Mouse (Mus musculus) kidney, adult 2 months (tissue): Measurements from ENCODE around the gene Zpbp2. TPM values are rescaled to one million over a fixed set of nuclear protein-coding genes. Genes with fewer than 3 reads are reported as not detected.
A peak's percentile ranks its signal among the peaks of the same experiment; 100 is the strongest.

ENCODE experiments used
- DNase-seq: peaks from one replicate; pipeline ENCODE4 v3.0.0; 2021
- H3K27ac ChIP-seq: fragments of 200-500 bp; 2 replicates; pipeline ENCODE4 v1.5.1; 2012; ENCODE audit warnings: low read depth, low read length, control low read depth, inconsistent platforms; ENCODE audit not compliant: insufficient read depth
- H3K27me3 ChIP-seq: fragments of 200-500 bp; replicated peaks from 2 replicates; pipeline ENCODE4 v1.6.1; 2012; ENCODE audit warnings: mild to moderate bottlenecking, moderate library complexity, low read length, inconsistent platforms; ENCODE audit not compliant: control insufficient read depth, insufficient read depth
- H3K36me3 ChIP-seq: fragments of 200-500 bp; 2 replicates; pipeline ENCODE4 v1.6.1; 2012; ENCODE audit warnings: mild to moderate bottlenecking, moderate library complexity, low read length, inconsistent platforms; ENCODE audit not compliant: control insufficient read depth, insufficient read depth
- H3K4me1 ChIP-seq: fragments of 200-500 bp; 2 replicates; pipeline ENCODE4 v1.6.1; 2011; ENCODE audit warnings: low read length; ENCODE audit not compliant: control insufficient read depth, insufficient read depth
- H3K4me3 ChIP-seq: fragments of 200-500 bp; 2 replicates; pipeline ENCODE4 v1.5.1; 2011; ENCODE audit warnings: mild to moderate bottlenecking, low read depth, low read length, control low read depth; ENCODE audit not compliant: insufficient read depth
- CTCF ChIP-seq: fragments of 200-500 bp; conservative IDR thresholded peaks from 2 replicates; pipeline ENCODE4 v1.5.1; 2011; ENCODE audit warnings: low read depth, mild to moderate bottlenecking, control low read depth, low read length, moderate library complexity, mixed read lengths; ENCODE audit not compliant: insufficient read depth, insufficient read length
- POLR2A ChIP-seq: fragments of 200-500 bp; IDR thresholded peaks from one replicate; pipeline ENCODE4 v1.6.1; 2011; ENCODE audit warnings: low read depth, low read length, control low read depth
- WGBS: fragments of 180-500 bp; shearing (Covaris S2); methylation state at CpG from one replicate; pipeline ENCODE4 v1.1.7; 2018; 5-methylcytosine and 5-hydroxymethylcytosine counted together
- polyA plus RNA-seq: library from polyadenylated mRNA; depleted of rRNA; stranded (reverse); fragments of >200 nt; gene quantifications from 2 replicates; pipeline ENCODE4 v1.2.3, GENCODE M21; 2012

Zpbp2 gene
- polyA plus RNA-seq, 1 experiment = 0.34 TPM

GRCm38 (mm10) chr11:98525140-98525539 is 25.8 kb upstream of the Zpbp2 start:
- Histone ChIP-seq H3K4me1 (no peaks in the 10 kb centered on the region), H3K36me3 (no peaks in the 10 kb centered on the region), H3K4me3 (no peak overlapping the region), H3K27ac (no peak overlapping the region), H3K27me3 (no peaks in the 10 kb centered on the region)
- WGBS = 55% methylated on average over 4 of the region's 4 CpGs
- no peak for DNase-seq
- TF ChIP-seq CTCF (no peak), POLR2A (no peak)

DNA sequence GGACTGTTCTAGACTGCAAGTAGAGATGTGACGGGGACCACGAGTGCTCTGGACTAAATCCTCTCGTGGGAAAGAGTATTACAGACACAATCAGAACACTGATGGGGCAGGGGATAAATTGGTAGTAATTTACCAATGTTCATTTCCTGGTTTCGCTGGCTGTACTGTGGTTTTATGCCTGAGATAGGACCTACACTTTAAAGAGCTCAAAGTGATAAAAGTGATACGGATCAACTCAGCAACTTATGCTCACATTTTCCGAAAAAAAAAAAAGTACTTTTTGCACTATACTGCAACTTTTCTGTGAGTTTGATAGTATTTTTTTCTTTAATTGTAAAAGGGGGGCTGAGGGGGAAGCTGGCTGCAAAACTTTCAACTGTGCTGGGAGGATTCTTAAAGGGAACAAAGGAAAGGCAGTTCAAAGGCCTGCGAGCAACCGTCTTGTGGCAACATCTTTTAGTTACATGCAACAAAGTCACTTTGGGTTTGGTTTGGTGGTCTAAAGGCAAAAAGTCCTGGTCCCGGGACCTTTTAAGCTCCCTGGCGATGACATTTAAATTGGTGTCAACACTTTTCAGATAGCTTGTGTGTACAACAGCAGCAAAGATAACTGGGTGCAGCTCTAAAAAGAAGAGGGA is 24.0 kb upstream of the Zpbp2 start:
- DNase-seq = no peak
- TF ChIP-seq POLR2A = no peak
- TF ChIP-seq CTCF = no peak
- Histone ChIP-seq H3K36me3 (no peaks in the 10 kb centered on the region), H3K4me3 (no peak overlapping the region), H3K4me1 (no peaks in the 10 kb centered on the region), H3K27ac (no peak overlapping the region), H3K27me3 (no peaks in the 10 kb centered on the region)
- 74% methylated on average over 10 of the region's 10 CpGs for WGBS

DNA sequence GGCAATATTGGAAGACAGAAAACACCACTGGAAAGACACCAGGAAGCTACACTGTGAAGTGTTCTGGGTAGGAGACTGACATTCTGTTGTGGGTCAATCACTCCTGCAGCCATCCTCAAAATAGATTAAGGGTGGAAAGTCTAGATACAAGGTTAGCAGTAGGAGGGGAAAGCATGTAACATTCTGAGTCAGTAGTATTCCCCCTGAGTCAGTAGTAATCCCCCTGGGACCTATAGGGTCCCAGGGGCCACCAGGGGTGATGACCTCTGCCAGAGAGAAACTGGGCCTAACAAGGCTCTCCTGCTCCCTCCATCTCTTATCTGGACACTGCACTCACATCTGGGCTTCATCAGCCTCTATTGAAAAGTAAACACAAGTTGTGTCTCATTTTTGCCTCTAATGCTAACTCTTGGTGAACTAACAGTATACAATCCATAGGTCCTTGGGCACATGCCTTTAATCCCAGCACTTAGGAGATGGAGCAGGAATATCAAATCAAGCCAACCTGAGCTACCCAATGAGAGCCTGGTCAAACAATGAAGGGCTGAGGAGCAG is 13.3 kb upstream of the Zpbp2 start:
- H3K27me3 ChIP-seq = no peaks in the 10 kb centered on the region
- DNase-seq = no peak
- H3K27ac ChIP-seq = no peak overlapping the region
- H3K4me3 ChIP-seq = no peak overlapping the region
- no peaks in the 10 kb centered on the region for H3K4me1 ChIP-seq
- no peak for TF ChIP-seq POLR2A
- no peak for TF ChIP-seq CTCF
- H3K36me3 ChIP-seq = no peaks in the 10 kb centered on the region

DNA sequence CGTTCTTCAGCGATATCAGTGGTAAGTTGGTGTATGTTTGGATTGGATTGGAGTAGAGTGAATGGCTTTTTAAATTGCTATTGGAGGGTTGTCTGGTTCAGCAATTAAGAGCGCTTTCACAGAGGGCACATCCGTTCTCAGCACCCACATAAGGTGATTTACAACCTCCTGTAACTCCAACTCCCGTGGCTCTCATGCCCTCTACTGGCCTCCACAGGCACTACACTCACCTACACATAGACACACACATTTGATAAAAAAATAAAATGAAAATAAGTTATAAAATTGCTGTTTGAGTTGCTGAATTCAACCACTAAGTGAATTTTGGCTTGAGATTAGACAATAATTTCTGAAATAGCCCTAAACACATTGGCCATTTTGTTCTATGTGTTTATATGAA is 10.6 kb upstream of the Zpbp2 start:
- H3K36me3 ChIP-seq = no peaks in the 10 kb centered on the region
- DNase-seq = no peak
- TF ChIP-seq CTCF = peak; percentile 24; the same call in 1 of the 2 replicates
- no peak for TF ChIP-seq POLR2A
- 77% methylated on average over 5 of the region's 5 CpGs for WGBS
- peaks cover 1% of the 10 kb centered on the region; the same call in 1 of the 2 replicates for H3K27me3 ChIP-seq
- H3K4me1 ChIP-seq = no peaks in the 10 kb centered on the region
- no peak overlapping the region for H3K27ac ChIP-seq
- H3K4me3 ChIP-seq = no peak overlapping the region

GRCm38 (mm10) chr11:98542553-98542952 is 8.3 kb upstream of the Zpbp2 start:
- Histone ChIP-seq H3K36me3 (no peaks in the 10 kb centered on the region), H3K27ac (no peak overlapping the region), H3K4me1 (no peaks in the 10 kb centered on the region; the same call in 1 of the 2 replicates), H3K4me3 (no peak overlapping the region), H3K27me3 (peaks cover 13% of the 10 kb centered on the region)
- DNase-seq = no peak
- TF ChIP-seq POLR2A = no peak
- TF ChIP-seq CTCF = no peak
- 77% methylated on average over 8 of the region's 8 CpGs for WGBS

GRCm38 (mm10) chr11:98543414-98543813 is 7.5 kb upstream of the Zpbp2 start:
- H3K27me3 ChIP-seq = peaks cover 13% of the 10 kb centered on the region
- TF ChIP-seq POLR2A (no peak), CTCF (no peak)

DNA sequence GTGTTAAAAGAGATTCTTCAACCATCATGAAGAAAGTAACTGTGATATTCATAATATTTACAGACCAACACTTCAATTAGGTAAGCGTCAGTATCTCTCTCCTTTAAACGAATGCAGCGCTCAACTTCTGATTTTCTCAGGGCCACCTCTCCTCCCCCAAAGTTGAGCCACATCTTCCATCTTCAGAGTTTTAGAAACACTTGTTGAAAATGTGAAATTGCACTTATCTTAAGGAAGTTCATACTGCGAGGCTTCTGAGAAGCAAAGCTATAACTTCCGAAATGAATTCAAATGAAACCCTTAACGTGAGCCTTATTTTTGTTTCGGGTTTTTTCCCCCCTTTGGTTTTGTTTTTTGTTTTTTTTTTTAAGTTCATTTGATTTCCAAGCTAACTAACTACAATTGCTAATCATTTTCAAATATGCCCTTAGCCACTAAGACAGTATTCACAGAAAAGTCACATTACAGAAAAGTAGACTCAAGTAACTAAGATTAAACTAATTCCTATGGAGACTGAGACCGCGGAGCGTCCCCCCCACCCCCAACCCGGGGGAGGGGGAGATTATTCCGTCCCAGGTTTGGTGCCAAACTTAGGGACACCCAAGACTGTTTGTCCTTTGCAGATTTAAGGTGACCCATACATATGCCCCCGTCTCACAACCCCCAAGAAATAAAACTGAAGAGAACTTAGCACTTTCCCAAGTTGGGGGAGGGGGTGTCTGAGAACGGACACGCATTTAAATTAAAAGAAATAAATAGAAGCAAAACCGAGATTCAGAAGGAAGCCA is 5.8 kb upstream of the Zpbp2 start:
- H3K4me3 ChIP-seq = peak overlapping the region; percentile 26; the same call in 1 of the 2 replicates
- H3K36me3 ChIP-seq = no peaks in the 10 kb centered on the region
- TF ChIP-seq CTCF (no peak), POLR2A (no peak)
- 10% methylated on average over 16 of the region's 16 CpGs for WGBS
- H3K27me3 ChIP-seq = peaks cover 16% of the 10 kb centered on the region
- DNase-seq = no peak
- H3K27ac ChIP-seq = no peak overlapping the region
- H3K4me1 ChIP-seq = no peaks in the 10 kb centered on the region; the same call in 1 of the 2 replicates

More at GRCm38 (mm10) chr11:98543414-98543813, 7.5 kb upstream of the Zpbp2 start:
- Histone ChIP-seq H3K4me3 (no peak overlapping the region), H3K4me1 (no peaks in the 10 kb centered on the region; the same call in 1 of the 2 replicates), H3K36me3 (no peaks in the 10 kb centered on the region), H3K27ac (no peak overlapping the region)
- DNase-seq = no peak
- WGBS = 91% methylated on average over 1 of the region's 1 CpGs
